Mouse (Mus musculus) forebrain, embryonic 11.5 days (tissue): ENCODE measurements around the gene Rpl21. TPM values are rescaled to one million over a fixed set of nuclear protein-coding genes. Genes with fewer than 3 reads are reported as not detected.

Experiments
- ATAC-seq: fragments of 200-750 bp; cut with Nextera tagmentation; replicated peaks from 2 replicates; pipeline ENCODE4 v1.8.0; 2017; ENCODE audit warnings: moderate TSS enrichment; ENCODE audit not compliant: low FRiP score
- DNase-seq: peaks from one replicate; pipeline ENCODE4 v3.0.0-alpha.2; 2017; ENCODE audit warnings: low spot score
- H3K27ac ChIP-seq: fragments of 300-500 bp; sonication (generic); 2 replicates; pipeline ENCODE4 v1.5.1; 2014; ENCODE audit warnings: low read depth, low read length
- H3K27me3 ChIP-seq: fragments of 300-500 bp; sonication (generic); 2 replicates; pipeline ENCODE4 v1.6.1; 2014; ENCODE audit warnings: mild to moderate bottlenecking, low read length, mixed read lengths; ENCODE audit not compliant: control insufficient read depth, insufficient read depth
- H3K36me3 ChIP-seq: fragments of 300-500 bp; sonication (generic); 2 replicates; pipeline ENCODE4 v1.6.1; 2014; ENCODE audit warnings: mild to moderate bottlenecking, low read length, moderate library complexity, mixed read lengths; ENCODE audit not compliant: control insufficient read depth, insufficient read depth
- H3K4me1 ChIP-seq: fragments of 300-500 bp; sonication (generic); replicated peaks from 2 replicates; pipeline ENCODE4 v1.6.1; 2014; ENCODE audit warnings: low read length, mixed read lengths; ENCODE audit not compliant: control insufficient read depth, insufficient read depth
- H3K4me2 ChIP-seq: fragments of 300-500 bp; sonication (generic); 2 replicates; pipeline ENCODE4 v1.6.1; 2014; ENCODE audit warnings: low read depth, mild to moderate bottlenecking, low read length, moderate library complexity, mixed read lengths; ENCODE audit not compliant: severe bottlenecking
- H3K4me3 ChIP-seq: fragments of 300-500 bp; sonication (generic); 2 replicates; pipeline ENCODE4 v1.5.1; 2014; ENCODE audit warnings: low read depth, low read length
- H3K9ac ChIP-seq: fragments of 300-500 bp; sonication (generic); 2 replicates; pipeline ENCODE4 v1.6.1; 2014; ENCODE audit warnings: low read length
- H3K9me3 ChIP-seq: fragments of 300-500 bp; sonication (generic); 2 replicates; pipeline ENCODE4 v1.6.1; 2016; ENCODE audit warnings: low read length, mixed read lengths; ENCODE audit not compliant: control insufficient read depth
- WGBS: fragments of 180-500 bp; shearing (Covaris S2); extraction: QIAGEN DNeasy Blood & Tissue Kit; methylation state at CpG from one replicate; pipeline ENCODE4 v1.1.7; 2014; 5-methylcytosine and 5-hydroxymethylcytosine counted together
- polyA plus RNA-seq: library from polyadenylated mRNA; unstranded; fragments of >200 nt; fragmentation: Nextera tagmentation; extraction: Ambion mirVana; gene quantifications from 2 replicates; pipeline ENCODE4 v1.2.1, GENCODE M21; 2014

The Rpl21 gene
- polyA plus RNA-seq, 1 experiment from 2014 or later, result 469 TPM

- no peak for DNase-seq
- WGBS, result 63% methylated on average over 12 of the region's 12 CpGs
- H3K4me2 ChIP-seq, result no peak overlapping the region
- no peak overlapping the region for H3K9ac ChIP-seq
- no peak overlapping the region for H3K4me3 ChIP-seq
- H3K4me1 ChIP-seq, result peaks cover 3% of the 10 kb centered on the region; the same call in 1 of the 2 replicates
- peaks cover 12% of the 10 kb centered on the region; the same call in 1 of the 2 replicates for H3K36me3 ChIP-seq
- H3K27me3 ChIP-seq, result no peaks in the 10 kb centered on the region
- no peak for ATAC-seq
- no peak overlapping the region for H3K27ac ChIP-seq
- no peaks in the 10 kb centered on the region for H3K9me3 ChIP-seq
Observed at GRCm38 (mm10) chr5:146838836-146839648, 6.4 kb downstream of the Rpl21 start.

- 0 out of 2 replicates have a peak, but pooled peaks cover 2% of the 10 kb centered on the region for H3K4me1 ChIP-seq
- H3K9me3 ChIP-seq, result no peaks in the 10 kb centered on the region
- no peak overlapping the region for H3K4me2 ChIP-seq
- H3K36me3 ChIP-seq, result peaks cover 8% of the 10 kb centered on the region; the same call in 1 of the 2 replicates
- no peak for ATAC-seq
- H3K27ac ChIP-seq, result no peak overlapping the region
- H3K27me3 ChIP-seq, result no peaks in the 10 kb centered on the region
- H3K4me3 ChIP-seq, result no peak overlapping the region
- DNase-seq, result peak; percentile 53
- H3K9ac ChIP-seq, result no peak overlapping the region
- WGBS, result 68% methylated on average over 5 of the region's 5 CpGs
Observed at GRCm38 (mm10) chr5:146839760-146840159, 7.1 kb downstream of the Rpl21 start.

- Histone ChIP-seq H3K4me1 (0 out of 2 replicates have a peak, but pooled peaks cover 2% of the 10 kb centered on the region), H3K27me3 (no peaks in the 10 kb centered on the region), H3K36me3 (peaks cover 7% of the 10 kb centered on the region; the same call in 1 of the 2 replicates), H3K9me3 (no peaks in the 10 kb centered on the region), H3K27ac (no peak overlapping the region), H3K4me3 (no peak overlapping the region), H3K4me2 (no peak overlapping the region), H3K9ac (no peak overlapping the region)
- DNase-seq, result no peak
- 86% methylated on average over 4 of the region's 4 CpGs for WGBS
- no peak for ATAC-seq
Observed at GRCm38 (mm10) chr5:146840422-146840821, 7.7 kb downstream of the Rpl21 start.

- no peak overlapping the region for H3K9ac ChIP-seq
- H3K36me3 ChIP-seq, result peaks cover 5% of the 10 kb centered on the region; the same call in 1 of the 2 replicates
- 87% methylated on average over 5 of the region's 5 CpGs for WGBS
- DNase-seq, result no peak
- no peaks in the 10 kb centered on the region for H3K9me3 ChIP-seq
- H3K27me3 ChIP-seq, result no peaks in the 10 kb centered on the region
- no peak for ATAC-seq
- H3K4me3 ChIP-seq, result no peak overlapping the region
- 0 out of 2 replicates have a peak, but pooled peaks cover 2% of the 10 kb centered on the region for H3K4me1 ChIP-seq
- no peak overlapping the region for H3K4me2 ChIP-seq
- H3K27ac ChIP-seq, result no peak overlapping the region
Observed at GRCm38 (mm10) chr5:146841301-146841700, 8.6 kb downstream of the Rpl21 start.

GRCm38 (mm10) chr5:146841996-146842395 is 9.3 kb downstream of the Rpl21 start:
- H3K4me3 ChIP-seq, result no peak overlapping the region
- no peaks in the 10 kb centered on the region for H3K9me3 ChIP-seq
- WGBS, result 90% methylated on average over 4 of the region's 4 CpGs
- ATAC-seq (no peak), DNase-seq (no peak)
- H3K4me1 ChIP-seq, result 0 out of 2 replicates have a peak, but pooled peaks cover 2% of the 10 kb centered on the region
- H3K27me3 ChIP-seq, result no peaks in the 10 kb centered on the region
- H3K27ac ChIP-seq, result no peak overlapping the region
- H3K9ac ChIP-seq, result no peak overlapping the region
- H3K4me2 ChIP-seq, result no peak overlapping the region
- no peaks in the 10 kb centered on the region; the same call in 1 of the 2 replicates for H3K36me3 ChIP-seq

GRCm38 (mm10) chr5:146844301-146844941 is 11.7 kb downstream of the Rpl21 start:
- H3K27ac ChIP-seq, result peak overlapping the region; percentile 68
- no peaks in the 10 kb centered on the region; the same call in 1 of the 2 replicates for H3K36me3 ChIP-seq
- no peaks in the 10 kb centered on the region for H3K9me3 ChIP-seq
- H3K9ac ChIP-seq, result peak overlapping the region; percentile 92
- no peaks in the 10 kb centered on the region for H3K27me3 ChIP-seq
- peak overlapping the region; percentile 58 for H3K4me2 ChIP-seq
- no peak for DNase-seq
- 4% methylated on average over 6 of the region's 6 CpGs for WGBS
- peak; percentile 63 for ATAC-seq
- peak overlapping the region; percentile 67 for H3K4me3 ChIP-seq
- 0 out of 2 replicates have a peak, but pooled peaks cover 2% of the 10 kb centered on the region for H3K4me1 ChIP-seq

- Histone ChIP-seq H3K36me3 (no peaks in the 10 kb centered on the region; the same call in 1 of the 2 replicates), H3K9ac (peak within 1 kb of the TSS; percentile 92), H3K9me3 (no peaks in the 10 kb centered on the region), H3K4me3 (peak within 1 kb of the TSS; percentile 67), H3K27ac (peak within 1 kb of the TSS; percentile 68), H3K4me1 (0 out of 2 replicates have a peak, but pooled peaks cover 2% of the 10 kb centered on the region), H3K4me2 (peak within 1 kb of the TSS; percentile 58), H3K27me3 (no peaks in the 10 kb centered on the region)
- ATAC-seq (peak; percentile 90), DNase-seq (peak; percentile 93)
- under 1% methylated on average over 40 of the region's 40 CpGs for WGBS
Observed at GRCm38 (mm10) chr5:146844945-146845365, 12.3 kb downstream of the Rpl21 start, which contains the start of gene Rasl11a. Gene Rasl11a, plus strand, starts transcription at chr5:146845071.

GRCm38 (mm10) chr5:146846489-146846888 is 13.8 kb downstream of the Rpl21 start:
- H3K4me3 ChIP-seq, result no peak overlapping the region
- ATAC-seq (no peak), DNase-seq (no peak)
- no peak overlapping the region for H3K27ac ChIP-seq
- no peaks in the 10 kb centered on the region for H3K9me3 ChIP-seq
- H3K4me1 ChIP-seq, result 0 out of 2 replicates have a peak, but pooled peaks cover 2% of the 10 kb centered on the region
- H3K9ac ChIP-seq, result no peak overlapping the region
- WGBS, result 80% methylated on average over 2 of the region's 2 CpGs
- no peak overlapping the region; the same call in 1 of the 2 replicates for H3K4me2 ChIP-seq
- H3K36me3 ChIP-seq, result no peaks in the 10 kb centered on the region; the same call in 1 of the 2 replicates
- H3K27me3 ChIP-seq, result no peaks in the 10 kb centered on the region
